Comparison of ENCODE assay signal across 8 mouse cellular contexts in genomic region chr3:116331811-116332464, GRCm38 (mm10).
DNase-seq lines count a peak whose midpoint lies in the region; ATAC-seq and TF ChIP-seq lines count a peak whose summit lies in the region.

No protein-coding gene starts in this region.

- H3K4me2 ChIP-seq in liver, postnatal 0 days (ENCODE audit: low read depth, low read length): no peak overlapping the region
- no peak overlapping the region for H3K4me2 ChIP-seq in neural tube, embryonic 15.5 days

- H3K36me3 ChIP-seq in embryonic facial prominence, embryonic 10.5 days (replicated peaks): peaks cover 29% of the 10 kb centered on the region
- 0 out of 2 replicates have a peak, but pooled peaks cover 4% of the 10 kb centered on the region for H3K36me3 ChIP-seq in liver, postnatal 0 days (replicated peaks; ENCODE audit: insufficient read depth, low read length)
- no peaks in the 10 kb centered on the region for H3K36me3 ChIP-seq in neural tube, embryonic 15.5 days

- WGBS in embryonic facial prominence, embryonic 10.5 days: 47% methylated on average over 8 of the region's 8 CpGs
- WGBS in liver, postnatal 0 days (ENCODE audit: insufficient replicate concordance): 40% methylated on average over 8 of the region's 8 CpGs
- WGBS in neural tube, embryonic 15.5 days: 40% methylated on average over 8 of the region's 8 CpGs

- ATAC-seq in liver, postnatal 0 days: peak; percentile 61
- peak; percentile 84 for ATAC-seq in neural tube, embryonic 15.5 days (ENCODE audit: low FRiP score)

- DNase-seq in adrenal gland, adult 18-20 months (ENCODE audit: low spot score in 2 of 2): peak; percentile 40 to 57
- no peak for DNase-seq in adrenal gland, postnatal 4 days (ENCODE audit: low spot score in 2 of 2)
- DNase-seq in adrenal gland, adult 2 months: peak; percentile 68
- peak; percentile 59 for DNase-seq in embryonic facial prominence, embryonic 10.5 days (ENCODE audit: low spot score)
- DNase-seq in heart, postnatal 14 days: peak; percentile 50 to 74
- peak; percentile 53 to 79 for DNase-seq in kidney, postnatal 25 days
- DNase-seq in liver, postnatal 0 days: peak; percentile 72

- no peaks in the 10 kb centered on the region for H3K27me3 ChIP-seq in embryonic facial prominence, embryonic 10.5 days (replicated peaks; ENCODE audit: low read depth, poor library complexity, severe bottlenecking)
- H3K27me3 ChIP-seq in liver, postnatal 0 days (ENCODE audit: insufficient read depth, low read length): no peaks in the 10 kb centered on the region
- H3K27me3 ChIP-seq in neural tube, embryonic 15.5 days (replicated peaks): no peaks in the 10 kb centered on the region

- peaks cover 8% of the 10 kb centered on the region for H3K4me1 ChIP-seq in embryonic facial prominence, embryonic 10.5 days
- peaks cover 2% of the 10 kb centered on the region for H3K4me1 ChIP-seq in liver, postnatal 0 days (ENCODE audit: insufficient read depth)
- peaks cover 6% of the 10 kb centered on the region for H3K4me1 ChIP-seq in neural tube, embryonic 15.5 days

- no peak for TF ChIP-seq EP300 in liver, postnatal 0 days (IDR thresholded peaks at IDR 0.05; ENCODE audit: low read depth)

- no peak overlapping the region for H3K9ac ChIP-seq in liver, postnatal 0 days (replicated peaks)
- no peak overlapping the region for H3K9ac ChIP-seq in neural tube, embryonic 15.5 days (replicated peaks)

- intact Hi-C loops in heart, postnatal 14 days (cut with DNase I): loop anchor here (5.0 to 10.0 kb wide), 3 partner anchors 260 to 503 kb away; partner anchors contain the start of gene Sass6

- H3K27ac ChIP-seq in embryonic facial prominence, embryonic 10.5 days (replicated peaks): no peak overlapping the region
- H3K27ac ChIP-seq in liver, postnatal 0 days (ENCODE audit: low read depth): no peak overlapping the region
- H3K27ac ChIP-seq in neural tube, embryonic 15.5 days (replicated peaks): no peak overlapping the region

- no peaks in the 10 kb centered on the region for H3K9me3 ChIP-seq in embryonic facial prominence, embryonic 10.5 days
- no peaks in the 10 kb centered on the region for H3K9me3 ChIP-seq in liver, postnatal 0 days (ENCODE audit: low read length)
- no peaks in the 10 kb centered on the region for H3K9me3 ChIP-seq in neural tube, embryonic 15.5 days (replicated peaks)

- no peak overlapping the region for H3K4me3 ChIP-seq in embryonic facial prominence, embryonic 10.5 days
- no peak overlapping the region for H3K4me3 ChIP-seq in liver, postnatal 0 days (ENCODE audit: low read depth, low read length)
- H3K4me3 ChIP-seq in neural tube, embryonic 15.5 days (replicated peaks): no peak overlapping the region

- peak; percentile 91 for TF ChIP-seq CTCF in liver, postnatal 0 days (IDR thresholded peaks at IDR 0.05; ENCODE audit: low read depth)

Comparison
In these comparisons a context has a peak if more than half of its experiments do, and no peak if none do; other contexts are left out.
1. DNase-seq: peak in adrenal gland, adult 18-20 months (2 of 2), adrenal gland, adult 2 months (single experiment), embryonic facial prominence, embryonic 10.5 days (single experiment), heart, postnatal 14 days (2 of 2), kidney, postnatal 25 days (2 of 2) and liver, postnatal 0 days (single experiment); none in adrenal gland, postnatal 4 days (0 of 2).